Mouse (Mus musculus) retina, adult 2 months (tissue): Measurements from ENCODE around the gene Txndc12.

Experiments used
- DNase-seq: peaks from one replicate; pipeline ENCODE4 v3.0.0-alpha.2; 2012; ENCODE audit warnings: low read depth, low spot score

Gene Txndc12

DNA sequence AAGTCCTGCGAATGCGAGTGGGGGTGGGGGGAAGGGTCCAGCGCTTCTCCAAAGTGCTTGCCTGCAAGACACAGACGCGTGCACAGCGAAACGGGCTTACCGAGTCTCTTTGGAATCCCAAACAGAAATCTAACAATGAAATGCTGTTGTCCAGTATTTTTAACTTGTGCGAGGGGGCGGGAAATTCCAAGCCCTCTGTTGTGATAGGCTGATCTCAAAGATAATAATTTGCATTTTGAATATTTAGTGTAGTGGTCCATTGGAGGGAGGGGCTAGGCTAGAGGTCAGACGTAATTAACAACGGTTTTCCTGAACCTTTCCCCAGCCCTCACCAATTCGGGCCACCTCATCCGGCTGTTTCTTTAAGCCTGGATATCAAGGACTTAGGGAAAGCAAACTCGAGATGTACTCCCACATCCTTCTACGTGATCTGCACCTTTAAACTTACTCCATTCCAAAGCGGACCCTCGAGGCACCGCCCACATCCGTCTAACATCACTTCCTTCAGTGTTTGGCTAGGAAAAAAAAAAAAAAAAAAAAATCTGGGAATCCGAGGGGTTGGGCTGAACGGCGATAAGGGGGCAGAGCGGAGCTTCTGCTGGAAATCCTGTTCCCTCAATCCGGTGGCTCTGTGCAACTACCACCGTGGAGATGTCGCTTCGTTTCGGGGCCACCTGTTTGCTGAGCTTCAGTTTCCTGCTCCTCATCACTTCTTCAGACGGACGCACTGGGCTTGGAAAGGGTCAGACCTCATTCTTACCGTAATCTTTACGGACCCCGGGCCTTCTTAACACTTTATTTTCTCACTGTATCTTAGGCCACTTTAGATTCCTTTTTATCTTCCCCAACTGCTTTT is at the start of gene Txndc12:
Txndc12 (plus strand) TSS at position 487 of the 856 bp plus-strand sequence.
- peak; percentile 68 for DNase-seq

DNA sequence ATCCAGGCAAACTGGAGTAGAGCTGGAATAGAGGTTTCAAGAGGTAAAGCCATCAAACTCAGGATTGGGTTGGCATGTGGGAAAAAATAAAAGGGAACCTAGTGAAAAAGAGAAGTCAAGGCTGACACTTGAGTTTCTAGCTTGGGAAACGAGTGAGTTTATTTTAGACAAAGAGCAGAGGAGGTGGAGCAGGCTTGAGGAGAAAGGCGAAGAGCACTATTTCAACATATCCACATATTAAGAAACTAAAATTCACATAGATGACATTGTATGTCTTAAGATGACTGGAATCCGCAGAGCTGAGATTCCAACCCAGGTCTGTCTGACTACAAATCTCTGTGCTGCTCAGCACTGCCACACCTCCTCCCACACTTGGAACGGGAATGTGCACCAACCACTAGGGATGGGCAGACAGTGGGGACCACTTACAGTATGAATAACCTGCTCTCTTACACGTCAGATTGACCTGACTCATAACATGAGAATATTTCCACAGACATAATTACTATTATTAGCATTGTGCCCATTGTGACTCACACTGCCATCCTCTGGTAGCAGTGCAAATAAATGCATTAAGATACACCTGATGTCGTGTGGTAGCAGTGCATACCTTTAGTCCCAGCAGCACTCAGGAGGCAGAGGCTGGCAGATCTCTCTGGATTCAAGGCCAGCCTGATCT is 45.0 kb upstream of the Txndc12 start:
- DNase-seq = no peak

DNA sequence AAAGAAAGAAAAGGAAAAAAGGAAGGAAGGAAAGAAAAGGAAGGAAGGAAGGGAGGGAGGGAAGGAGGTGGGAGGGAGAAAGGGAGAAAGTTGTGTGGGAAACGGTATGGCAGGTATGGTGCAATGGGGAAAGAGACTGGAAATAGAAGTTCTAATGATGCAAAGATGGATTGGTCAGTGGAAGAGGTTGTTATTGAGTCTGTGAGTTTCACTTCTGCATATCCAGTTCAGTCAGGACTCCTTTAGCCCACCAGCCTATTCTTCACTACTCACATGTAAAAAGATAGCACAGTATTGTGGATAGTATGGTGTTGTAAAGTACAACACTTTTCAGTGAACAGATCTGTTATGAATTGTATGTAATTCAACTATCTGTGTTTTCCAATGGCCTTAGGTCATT is 43.9 kb upstream of the Txndc12 start:
- DNase-seq = no peak

DNA sequence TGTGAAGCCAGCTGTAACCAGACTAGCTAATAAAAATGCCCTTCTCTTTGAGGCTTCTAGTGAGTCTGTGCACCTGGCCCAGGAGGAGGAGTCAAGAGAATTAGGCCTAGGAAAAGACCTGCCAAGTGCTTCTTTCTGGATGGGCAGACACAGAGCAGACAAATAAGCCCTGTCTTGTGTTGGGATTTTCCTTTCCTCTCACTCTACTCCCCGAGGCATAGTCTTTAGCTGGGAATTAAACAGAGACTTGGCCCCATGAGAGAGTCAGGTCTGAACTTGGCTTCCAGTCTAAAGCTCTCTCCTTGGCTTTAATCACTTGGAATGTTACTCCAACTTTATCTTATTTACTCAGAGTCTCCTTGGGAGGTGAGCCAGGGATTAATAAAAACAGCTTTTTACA is 40.5 kb upstream of the Txndc12 start:
- DNase-seq = no peak

DNA sequence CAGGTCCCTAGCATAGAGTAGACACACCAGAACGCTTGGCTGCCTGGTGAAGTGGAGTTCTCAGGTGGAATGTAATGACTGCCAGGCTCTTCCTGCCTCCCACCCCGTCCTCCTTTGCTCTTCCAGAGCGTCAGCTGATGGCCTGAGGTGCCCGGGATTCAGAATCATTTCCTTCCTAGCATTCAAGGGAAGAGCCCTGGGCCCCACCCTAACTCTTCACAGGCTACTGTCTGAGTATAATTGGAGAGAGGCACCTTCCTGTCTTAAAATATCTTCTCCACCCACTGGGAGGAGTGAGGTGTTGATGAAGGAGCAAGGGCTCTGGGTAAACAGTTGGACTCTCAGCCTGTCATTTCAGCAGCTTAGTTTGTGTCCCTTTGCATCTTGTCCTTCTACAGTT is 37.7 kb upstream of the Txndc12 start:
- DNase-seq = no peak

DNA sequence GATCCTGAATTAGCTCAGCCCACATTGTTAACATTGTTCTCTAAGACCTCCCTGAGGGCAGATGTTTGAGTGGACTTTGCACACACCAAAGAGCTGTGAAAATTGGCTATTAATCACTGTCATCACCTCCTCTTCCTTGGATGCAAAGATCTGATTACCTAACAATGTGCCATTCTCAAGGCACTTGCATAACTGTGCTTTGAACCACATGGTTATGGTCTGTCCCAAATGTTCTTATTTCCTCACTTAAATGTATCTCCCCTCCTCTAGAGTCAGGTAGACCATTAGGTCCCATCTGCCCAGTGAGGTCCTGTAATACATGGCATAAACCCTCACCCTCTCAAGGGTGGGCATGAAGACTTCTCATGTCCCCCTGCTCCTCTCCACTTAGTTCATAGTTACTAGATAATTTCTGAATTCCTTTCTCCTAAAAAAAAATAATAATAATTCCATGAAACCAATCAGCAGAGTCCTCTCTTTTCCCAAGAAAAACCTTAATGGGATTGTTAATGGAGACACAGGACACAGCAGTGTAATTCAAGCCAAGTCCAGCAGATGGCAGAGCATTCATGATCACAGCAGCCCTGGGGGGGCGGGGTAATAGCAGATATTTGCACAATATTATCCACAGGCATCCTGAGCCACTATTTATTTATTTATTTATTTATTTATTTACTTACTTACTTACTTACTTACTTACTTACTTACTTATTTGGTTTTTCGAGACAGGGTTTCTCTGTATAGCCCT is 36.1 kb upstream of the Txndc12 start:
- DNase-seq = no peak

DNA sequence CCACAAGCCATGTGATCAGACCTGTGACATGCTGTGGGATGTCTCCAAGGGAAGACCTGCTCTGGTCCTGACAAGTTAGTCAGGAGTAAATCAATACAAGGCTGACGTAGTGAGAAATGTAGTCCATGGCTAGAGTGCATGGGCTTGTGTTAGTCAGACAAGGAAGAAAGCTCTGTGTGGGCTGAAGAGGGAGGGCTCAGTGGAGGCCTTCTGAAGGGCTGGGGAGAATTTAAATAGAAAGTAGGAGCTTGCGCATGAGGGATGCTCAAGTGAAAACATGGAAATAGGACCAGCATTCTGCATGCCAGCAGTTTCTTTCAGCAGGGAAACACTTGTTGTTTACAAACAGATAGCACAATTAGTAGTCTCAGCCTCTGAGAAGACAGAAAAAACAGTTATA is 30.9 kb upstream of the Txndc12 start:
- DNase-seq = no peak

DNA sequence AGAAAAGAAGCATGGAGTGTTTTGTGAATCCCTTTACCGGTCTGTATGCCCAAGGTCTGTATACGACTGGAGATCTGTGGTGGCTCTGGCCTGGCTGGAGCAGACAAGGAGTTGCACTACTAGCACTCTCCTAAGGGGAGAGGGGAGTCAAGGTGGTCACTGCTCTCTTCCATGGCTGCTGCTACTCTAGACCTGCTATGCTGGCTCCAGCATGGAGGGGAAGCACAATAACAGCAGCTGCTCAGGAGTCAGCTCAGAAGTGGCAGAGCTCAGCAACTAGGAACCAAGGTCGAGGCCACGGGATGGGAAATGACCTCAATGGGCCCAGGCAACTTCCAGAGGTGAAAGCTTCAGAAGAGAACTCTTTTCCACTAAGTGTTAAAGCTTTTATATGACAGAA is 23.3 kb upstream of the Txndc12 start:
- DNase-seq = no peak

DNA sequence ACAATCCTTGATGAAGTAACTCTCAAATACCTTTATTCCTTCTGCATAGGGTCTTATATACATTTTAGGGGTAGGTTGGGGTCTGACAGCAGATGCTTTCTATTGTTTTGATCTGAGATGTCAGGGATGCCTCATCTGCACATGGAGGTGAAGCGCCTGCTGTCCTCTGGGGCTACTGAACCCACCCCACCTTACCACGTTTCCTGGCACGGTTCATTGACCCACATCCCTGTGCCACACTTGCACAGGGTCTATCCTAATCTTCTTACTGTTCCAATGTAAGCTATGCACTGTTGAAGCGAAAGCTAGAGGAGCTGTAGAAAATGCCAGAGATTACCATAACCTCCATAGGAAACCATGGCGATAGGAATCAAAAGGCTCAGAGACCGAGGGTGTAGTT is 22.9 kb upstream of the Txndc12 start:
- DNase-seq = no peak

DNA sequence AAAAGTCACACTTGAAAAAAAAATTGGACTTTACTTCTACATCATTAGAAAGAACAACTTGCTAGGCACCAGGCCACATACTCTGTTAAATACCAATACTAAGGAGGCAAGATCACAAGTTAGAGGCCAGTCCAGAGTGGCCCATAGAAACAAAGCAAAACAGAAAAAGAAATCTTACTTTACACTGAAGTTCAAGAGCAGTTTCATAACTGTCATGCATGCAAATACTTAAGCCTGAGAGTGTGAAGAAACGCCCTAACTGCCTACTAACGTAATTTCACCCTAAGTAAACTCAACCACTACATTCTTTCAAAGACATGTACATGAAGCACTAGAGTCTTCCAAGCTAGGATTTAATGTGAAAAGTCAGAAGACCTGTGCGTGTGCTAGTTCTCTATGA is 8.7 kb upstream of the Txndc12 start:
- no peak for DNase-seq

DNA sequence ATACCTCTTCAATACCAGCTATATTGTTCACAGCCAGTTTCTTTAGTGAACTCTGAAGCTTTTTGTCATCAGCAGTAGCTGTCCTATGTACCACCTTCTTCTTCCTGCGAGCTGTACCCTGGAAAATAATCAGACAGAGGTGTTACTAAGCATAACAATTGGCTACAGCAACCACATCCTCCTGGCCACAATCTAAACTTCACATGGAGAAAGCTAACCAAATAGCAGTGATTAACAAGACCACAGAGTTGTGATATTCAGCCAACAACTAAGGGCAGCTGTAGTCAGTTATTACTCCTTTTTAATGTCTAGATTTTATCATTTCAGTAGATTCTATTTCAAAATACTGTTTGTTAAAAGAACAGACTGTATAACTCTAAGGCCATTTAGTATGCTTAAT is 8.3 kb upstream of the Txndc12 start:
- no peak for DNase-seq

DNA sequence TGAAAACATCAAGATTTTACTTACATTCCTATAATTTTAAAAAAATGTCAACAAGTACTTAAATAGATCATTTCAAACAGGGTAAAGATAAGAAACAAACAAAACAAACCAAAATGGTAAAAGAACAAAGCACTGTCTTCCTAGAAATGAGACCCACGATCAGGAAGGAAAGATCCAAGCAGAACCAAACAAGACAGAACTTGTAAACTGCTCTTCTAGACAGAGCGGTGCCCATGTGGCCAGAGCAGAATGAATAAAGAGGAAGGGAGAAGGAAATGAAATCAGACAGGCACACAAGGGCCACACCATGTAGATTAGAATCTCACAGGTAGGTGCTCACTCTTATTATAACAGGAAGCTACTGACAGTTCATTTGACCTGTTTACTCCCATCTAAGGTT is 7.8 kb upstream of the Txndc12 start:
- DNase-seq = no peak

DNA sequence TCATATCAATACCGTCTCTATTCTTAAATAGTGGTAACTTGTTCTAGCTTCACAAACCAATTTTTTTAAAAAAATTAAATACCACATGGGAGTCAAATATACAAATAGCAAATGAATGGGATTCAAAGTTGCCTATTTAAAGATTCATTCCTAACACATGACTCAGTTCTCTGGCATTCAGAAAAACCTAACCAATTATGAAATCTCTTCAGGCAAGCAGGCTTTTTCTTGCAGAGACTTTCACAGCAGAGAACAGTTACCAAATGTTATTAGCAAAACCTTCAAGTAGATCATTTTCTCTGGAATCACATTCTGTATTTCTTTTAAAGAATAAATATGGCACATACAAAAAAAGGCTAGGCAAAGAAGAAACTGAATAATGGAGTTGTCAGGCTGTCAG is 3.7 kb upstream of the Txndc12 start:
- no peak for DNase-seq

DNA sequence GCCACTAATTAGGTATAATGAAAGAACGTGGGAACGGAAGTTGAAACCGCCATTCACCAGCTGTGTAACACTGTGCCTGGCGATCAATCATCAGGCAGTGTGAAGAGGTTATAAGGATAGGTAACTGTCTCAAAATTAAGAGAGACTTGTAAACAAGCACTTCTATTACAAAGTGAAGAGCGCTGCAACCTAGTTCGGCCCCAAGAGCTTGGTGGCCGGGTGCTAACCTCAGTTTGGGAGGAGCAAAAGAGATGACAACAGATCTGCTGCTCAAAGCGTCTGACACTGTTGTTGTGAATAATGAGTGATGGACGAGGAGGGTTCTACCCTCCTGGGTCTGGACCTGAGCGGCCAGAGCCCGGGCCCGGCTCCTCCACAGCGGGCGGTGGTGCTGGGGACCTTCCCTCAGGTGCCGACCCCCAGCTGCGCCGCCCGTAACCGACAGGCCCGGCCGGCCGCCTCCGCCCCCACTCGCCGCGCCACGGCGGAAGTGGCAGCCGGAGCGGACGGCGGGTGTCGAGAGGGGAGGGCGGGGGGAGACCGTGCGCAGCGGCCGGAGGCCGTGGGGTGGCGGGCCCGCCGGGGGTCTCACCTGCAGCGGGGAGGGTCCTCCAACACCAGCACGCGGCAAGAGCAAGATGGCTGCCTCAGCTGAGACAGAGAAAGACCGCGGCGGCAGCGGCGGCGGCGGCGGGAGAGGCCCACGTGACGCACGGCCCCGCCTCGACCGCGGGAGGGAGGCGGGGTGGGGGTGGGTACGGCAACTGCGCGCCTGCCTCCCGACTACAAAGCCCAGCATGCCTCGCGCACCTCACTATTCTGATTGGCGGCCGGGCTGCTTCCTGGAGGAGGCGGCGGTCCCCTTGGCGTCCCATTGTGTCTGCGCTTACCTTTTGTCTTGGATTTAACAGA is 1.2 kb upstream of the Txndc12 start, which contains the start of gene Btf3l4:
Btf3l4 (minus strand) TSS at position 699 of the 912 bp plus-strand sequence.
- peak; percentile 82 for DNase-seq

DNA sequence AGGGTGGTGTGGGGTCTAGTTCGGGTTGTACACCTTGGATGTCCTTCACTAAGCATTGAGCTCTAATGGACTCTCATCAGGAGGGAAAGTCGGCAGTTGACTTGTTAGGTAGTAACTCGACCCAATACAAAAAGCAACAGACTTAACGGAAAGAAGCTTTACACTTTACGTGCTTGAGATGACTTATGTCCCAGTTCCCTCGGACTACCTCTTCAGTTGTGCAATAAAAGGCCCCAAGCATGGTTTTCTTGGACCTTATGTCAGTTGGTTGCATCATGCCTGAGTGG is 630 bp upstream of the Txndc12 start:
- no peak for DNase-seq

DNA sequence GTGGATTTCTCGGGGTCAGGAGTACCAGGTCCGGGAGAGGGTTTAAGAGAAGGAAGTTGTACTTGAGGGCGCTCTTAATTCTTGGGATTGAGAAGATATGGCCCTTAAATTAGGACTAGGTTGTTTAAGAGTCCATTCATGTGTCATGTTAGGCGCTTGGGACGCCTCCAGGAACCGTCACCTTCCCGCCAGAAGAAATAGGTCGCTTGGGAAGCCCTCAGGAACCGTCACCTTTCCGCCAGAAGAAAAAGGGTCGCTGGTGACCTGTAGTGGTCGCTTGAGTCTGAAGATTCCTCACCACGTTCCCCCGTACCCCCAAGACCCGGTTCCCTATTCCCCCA is 540 bp downstream of the Txndc12 start:
- DNase-seq = no peak

DNA sequence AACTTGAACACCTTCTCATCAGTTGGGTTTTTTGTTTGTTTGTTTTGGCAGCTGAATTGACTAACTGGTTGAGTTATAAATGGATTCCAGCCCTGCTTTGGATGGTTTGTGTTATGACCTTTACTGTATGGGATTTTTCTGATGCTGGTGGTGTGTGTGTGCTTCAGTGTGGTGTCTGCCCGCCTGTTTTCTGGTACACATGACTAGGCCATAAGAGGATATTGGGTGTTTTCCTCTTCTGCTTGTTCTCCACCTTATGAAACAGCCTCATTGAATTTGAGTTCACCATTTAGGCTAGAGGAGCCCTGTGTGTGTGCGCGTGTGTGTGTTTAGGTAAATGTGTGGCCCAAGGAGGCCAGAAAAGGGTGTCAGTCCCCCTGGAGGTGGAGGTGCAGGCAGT is 1.1 kb downstream of the Txndc12 start:
- no peak for DNase-seq

DNA sequence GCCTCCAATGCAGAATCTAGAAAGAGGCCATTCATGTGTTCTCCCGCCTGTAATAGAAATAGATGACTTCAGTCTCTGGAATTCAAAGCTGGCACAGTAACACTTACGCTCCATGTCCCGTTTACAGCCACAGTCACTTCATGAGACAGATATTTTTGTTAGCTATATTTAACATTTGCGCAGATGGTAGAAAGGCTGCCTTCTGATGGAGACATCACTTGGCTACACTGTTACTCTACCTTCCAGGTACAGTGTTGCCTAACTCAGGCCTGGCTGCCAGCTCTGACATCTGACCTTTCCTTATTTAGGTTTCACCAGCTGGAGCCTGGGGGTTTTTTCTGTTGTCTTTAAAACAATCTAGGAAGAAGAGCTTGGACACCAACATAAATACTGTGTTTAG is 3.6 kb downstream of the Txndc12 start:
- no peak for DNase-seq

DNA sequence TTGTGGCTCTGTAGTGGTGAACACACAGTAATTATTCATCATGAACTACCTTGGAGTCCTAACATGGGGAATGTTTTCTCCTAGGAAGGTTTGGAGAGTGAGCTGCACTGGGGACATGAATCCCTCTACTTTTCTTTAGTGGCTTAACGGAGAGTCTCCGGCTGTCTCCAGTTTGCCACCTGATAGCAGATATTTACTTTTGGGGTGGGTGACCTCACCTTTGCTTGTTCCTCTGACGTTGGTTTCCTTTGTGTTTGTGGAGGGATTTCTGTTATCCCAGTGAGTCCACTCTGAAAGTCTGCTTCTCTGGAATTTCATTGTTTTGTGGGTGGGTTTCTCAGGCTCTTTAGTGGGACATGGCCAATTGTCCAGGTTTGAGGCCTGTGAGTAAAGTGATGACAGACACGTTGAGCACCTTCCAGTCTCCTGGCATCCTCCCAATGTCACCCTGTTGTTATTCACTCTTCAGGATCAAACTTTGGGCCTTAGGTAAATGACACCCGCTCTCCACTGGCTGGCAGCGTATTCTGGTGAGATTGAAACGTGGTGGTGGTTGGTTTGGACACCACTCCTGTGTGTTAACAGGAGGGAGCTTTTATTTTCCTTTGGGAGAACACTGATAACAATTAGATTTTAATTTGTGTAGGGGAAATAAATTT is 7.6 kb downstream of the Txndc12 start:
- no peak for DNase-seq

DNA sequence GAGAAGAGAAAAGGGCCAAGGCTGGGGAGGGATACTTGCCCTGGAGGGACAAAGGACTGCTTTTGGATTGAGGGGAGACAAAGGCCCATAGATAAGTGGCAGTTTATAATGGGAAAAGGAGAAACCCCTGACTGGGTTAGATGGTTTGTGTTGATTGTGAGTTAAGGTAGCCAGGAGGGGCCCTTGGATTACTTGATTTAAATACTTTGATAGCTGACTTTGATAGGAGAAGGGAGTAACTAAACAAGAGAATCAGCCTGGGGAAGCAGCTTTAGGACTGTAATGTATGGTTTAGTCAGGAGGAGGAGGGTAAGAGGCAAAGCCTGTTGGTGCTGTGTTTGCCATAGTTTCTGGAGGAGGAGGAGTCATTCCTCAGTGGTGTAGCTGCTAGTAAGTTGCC is 8.9 kb downstream of the Txndc12 start:
- DNase-seq = no peak
